Mouse (Mus musculus) C2C12 (cell line): Measurements from ENCODE around the gene Alpl. TPM values are rescaled to one million over a fixed set of nuclear protein-coding genes. Genes with fewer than 3 reads are reported as not detected.

Experiments used
- H3K27me3 ChIP-seq: one replicate; pipeline ENCODE4 v1.6.1; 2011; ENCODE audit not compliant: control insufficient read depth, insufficient read depth, insufficient read length
- H3K36me3 ChIP-seq: one replicate; pipeline ENCODE4 v1.6.1; 2011; ENCODE audit not compliant: control insufficient read depth, insufficient read depth
- H3K4me3 ChIP-seq: one replicate; pipeline ENCODE4 v1.5.1; 2011; ENCODE audit warnings: mild to moderate bottlenecking, control low read depth; ENCODE audit not compliant: poor library complexity, insufficient read depth, severe bottlenecking
- H3K79me2 ChIP-seq: one replicate; pipeline ENCODE4 v1.6.1; 2011; ENCODE audit not compliant: control insufficient read depth, insufficient read depth
- H3K79me3 ChIP-seq: one replicate; pipeline ENCODE4 v1.6.1; 2011; ENCODE audit warnings: low read depth, control low read depth
- H3ac ChIP-seq: one replicate; pipeline ENCODE3; 2011; ENCODE audit warnings: low read depth; ENCODE audit not compliant: control insufficient read depth, insufficient read length
- CEBPB ChIP-seq: IDR thresholded peaks from one replicate; pipeline ENCODE4 v1.6.1; 2011; ENCODE audit warnings: low read depth, mild to moderate bottlenecking, control low read depth, moderate library complexity
- CTCF ChIP-seq: IDR thresholded peaks from one replicate; pipeline ENCODE4 v1.5.1; 2011; ENCODE audit not compliant: control insufficient read depth, insufficient read depth, insufficient read length
- FOSL1 ChIP-seq: IDR thresholded peaks from one replicate; pipeline ENCODE4 v1.8.0; 2011; ENCODE audit warnings: mild to moderate bottlenecking, low read length; ENCODE audit not compliant: poor library complexity, insufficient read depth, severe bottlenecking
- MAX ChIP-seq: IDR thresholded peaks from one replicate; pipeline ENCODE4 v1.6.1; 2011; ENCODE audit warnings: mild to moderate bottlenecking, control low read depth
- MYOD1 ChIP-seq: IDR thresholded peaks from one replicate; pipeline ENCODE4 v1.6.1; 2011; ENCODE audit warnings: low read depth; ENCODE audit not compliant: control insufficient read depth, insufficient read length
- MYOG ChIP-seq: IDR thresholded peaks from one replicate; pipeline ENCODE4 v1.6.1; 2011; ENCODE audit not compliant: control insufficient read depth, insufficient read length; ENCODE audit errors: extremely low read depth
- USF1 ChIP-seq: IDR thresholded peaks from one replicate; pipeline ENCODE4 v1.6.1; 2011; ENCODE audit warnings: low read depth, mild to moderate bottlenecking, control low read depth, moderate library complexity
- polyA plus RNA-seq: library from polyadenylated mRNA; unstranded; fragments of >200 nt; fragmentation: generic; extraction: Trizol; gene quantifications from one replicate; pipeline ENCODE4 v1.2.1, GENCODE M21; 2012; ENCODE audit warnings: missing spikeins

Gene Alpl
- polyA plus RNA-seq, 1 experiment, result 0.13 TPM

DNA sequence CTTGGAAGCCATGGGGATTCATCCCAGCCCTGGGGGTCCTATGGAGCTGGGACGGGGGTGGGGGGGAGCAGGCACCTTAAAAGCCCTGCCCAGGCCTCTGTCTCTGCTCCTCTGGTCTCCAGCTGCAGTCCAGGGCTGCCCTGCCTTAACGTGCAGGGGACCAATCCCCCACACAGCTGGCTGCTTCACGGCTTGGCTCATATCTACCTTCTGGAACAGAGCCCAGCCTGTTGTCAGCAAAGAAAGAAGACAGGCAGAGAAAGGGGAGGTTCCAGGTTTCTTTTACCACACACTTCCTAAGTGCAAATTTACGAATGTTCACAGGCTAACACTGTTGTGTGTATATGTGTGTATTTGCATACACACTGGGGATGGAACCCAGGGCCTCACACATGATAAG, 100.3 kb downstream of the Alpl start:
- Histone ChIP-seq H3K36me3 (no peaks in the 10 kb centered on the region), H3ac (no peak overlapping the region), H3K27me3 (peaks cover 33% of the 10 kb centered on the region), H3K79me3 (no peaks in the 10 kb centered on the region), H3K4me3 (no peak overlapping the region), H3K79me2 (no peaks in the 10 kb centered on the region)
- TF ChIP-seq MYOG, result no peak
- no peak for TF ChIP-seq USF1
- TF ChIP-seq MYOD1, result no peak
- TF ChIP-seq CEBPB, result no peak
- TF ChIP-seq MAX, result no peak
- no peak for TF ChIP-seq CTCF
- TF ChIP-seq FOSL1, result no peak

DNA sequence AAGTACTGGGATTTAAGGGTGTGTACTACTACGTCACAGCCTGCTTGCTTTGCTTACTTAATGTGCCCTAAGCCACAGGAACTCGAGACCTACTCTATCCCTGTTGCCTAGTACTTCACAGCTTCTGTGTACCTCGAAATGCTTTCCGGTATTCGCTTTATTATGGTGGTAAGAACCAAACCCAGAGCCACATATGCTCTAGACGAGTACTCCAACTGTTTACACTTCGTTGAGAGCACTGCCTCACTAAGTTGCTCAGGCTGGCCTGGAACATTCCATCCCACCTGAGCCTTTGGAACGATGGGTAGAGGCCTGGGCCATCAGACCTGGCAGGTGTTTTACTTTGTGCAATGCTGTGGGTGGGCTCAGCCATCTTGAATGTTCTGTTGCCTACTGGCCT, 100.9 kb downstream of the Alpl start:
- Histone ChIP-seq H3ac (no peak overlapping the region), H3K79me3 (no peaks in the 10 kb centered on the region), H3K27me3 (peaks cover 36% of the 10 kb centered on the region), H3K79me2 (no peaks in the 10 kb centered on the region), H3K4me3 (no peak overlapping the region), H3K36me3 (no peaks in the 10 kb centered on the region)
- TF ChIP-seq FOSL1, result no peak
- TF ChIP-seq MYOD1, result no peak
- TF ChIP-seq MAX, result no peak
- TF ChIP-seq MYOG, result no peak
- TF ChIP-seq USF1, result no peak
- no peak for TF ChIP-seq CEBPB
- TF ChIP-seq CTCF, result no peak

DNA sequence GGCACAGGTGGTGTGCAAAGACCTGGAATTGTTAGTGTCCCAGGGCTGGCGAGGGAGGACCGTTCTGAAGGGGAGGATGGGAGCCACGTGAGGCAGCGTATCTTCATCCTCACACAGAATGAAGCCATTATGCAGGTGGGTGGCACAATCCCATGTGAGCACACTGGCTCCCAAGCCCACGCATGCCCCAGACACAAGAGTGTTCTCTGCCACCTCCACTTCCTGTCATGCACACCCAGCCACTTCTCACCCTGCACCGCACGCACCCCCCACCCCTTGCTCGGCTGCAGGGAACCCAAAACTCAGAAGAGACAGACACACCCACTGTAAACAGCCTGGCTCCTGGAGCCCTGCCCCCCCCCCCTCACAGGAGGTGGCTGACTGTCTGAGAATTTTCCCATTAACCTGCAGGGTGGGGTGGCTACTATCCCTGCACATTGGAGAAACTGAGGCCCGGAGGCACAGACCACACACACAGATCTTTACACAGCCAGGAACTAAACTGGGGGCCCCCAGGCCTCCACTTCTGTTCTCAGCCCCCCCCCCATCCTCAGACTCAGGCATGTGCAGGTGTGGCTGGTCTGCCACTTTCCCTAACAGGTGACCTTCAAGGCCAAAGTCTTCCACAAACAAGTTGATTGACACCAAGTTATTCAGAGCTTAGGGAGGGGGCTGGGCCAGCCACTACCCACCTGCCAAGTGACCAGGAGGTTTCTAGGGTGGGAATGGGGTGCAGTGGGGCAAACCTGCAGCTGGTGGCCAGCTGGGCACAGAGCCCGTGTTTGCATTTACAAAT, 103.9 kb downstream of the Alpl start:
- H3K27me3 ChIP-seq, result peaks cover 51% of the 10 kb centered on the region
- H3K79me2 ChIP-seq, result no peaks in the 10 kb centered on the region
- no peak overlapping the region for H3K4me3 ChIP-seq
- no peaks in the 10 kb centered on the region for H3K36me3 ChIP-seq
- H3ac ChIP-seq, result no peak overlapping the region
- no peaks in the 10 kb centered on the region for H3K79me3 ChIP-seq
- TF ChIP-seq CTCF (no peak), FOSL1 (no peak), MYOD1 (no peak), USF1 (no peak), MAX (no peak), CEBPB (no peak), MYOG (no peak)

Other genes with a start within 250 kb of the Alpl start
- not detected for gene Ldlrad2, start 221.8 kb downstream of the Alpl start, polyA plus RNA-seq
- gene Usp48, start 202.6 kb downstream of the Alpl start, polyA plus RNA-seq, result 14.6 TPM
- 1.3 TPM for gene Rap1gap, start 131.7 kb downstream of the Alpl start, polyA plus RNA-seq
- gene Ece1, start 65.9 kb upstream of the Alpl start, polyA plus RNA-seq, result 198 TPM
- 24.3 TPM for gene Eif4g3, start 196.6 kb upstream of the Alpl start, polyA plus RNA-seq